Mouse (Mus musculus): ENCODE measurements around the gene Apex2. TPM values are rescaled to one million over a fixed set of nuclear protein-coding genes. Genes with fewer than 3 reads are reported as not detected.

Gene Apex2
- polyA plus RNA-seq (2015; fragmentation: Nextera tagmentation; extraction: Ambion mirVana) = 12.2 and 13.9 TPM in 2 replicates

GRCm38 (mm10) chrX:150589696-150590095, at the start of gene Apex2:
Gene Apex2, minus strand, starts transcription at chrX:150589868.

DNA sequence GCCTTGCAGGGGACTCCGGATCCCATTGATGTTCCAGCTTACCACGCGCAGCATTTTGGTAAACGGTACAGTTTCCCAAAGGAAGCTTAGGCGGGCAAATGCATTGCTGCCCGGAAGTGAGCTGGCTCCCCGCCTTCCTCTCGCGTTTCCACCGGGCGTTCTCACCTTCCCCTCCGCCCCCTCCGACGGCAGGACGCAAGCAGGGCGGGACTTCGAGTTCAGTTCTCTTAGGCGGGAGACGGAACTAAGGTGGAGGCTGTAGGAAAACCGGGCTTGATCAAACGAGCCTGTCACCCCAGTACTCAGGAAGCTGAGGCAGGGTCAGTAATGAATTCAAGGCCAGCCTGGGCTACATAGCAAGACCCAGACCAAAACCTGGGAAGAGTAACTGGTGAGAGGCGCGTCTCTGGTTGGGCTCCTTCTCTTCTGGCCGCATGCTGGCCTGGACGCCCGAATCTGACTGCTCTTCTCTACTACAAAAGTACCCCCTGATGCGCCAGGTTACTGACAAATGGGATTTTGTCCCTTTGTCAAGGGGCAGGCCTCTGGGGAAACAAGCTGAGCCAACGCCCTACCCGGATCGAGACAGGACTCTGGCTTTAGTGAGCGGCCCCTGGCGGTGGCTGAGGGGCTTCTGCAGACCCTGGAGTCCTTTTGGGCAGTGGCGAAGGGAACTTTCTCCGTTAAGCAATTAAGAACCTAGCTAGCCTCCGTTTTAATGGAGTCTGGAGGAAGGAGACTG, 1.5 kb downstream of the Apex2 start, which contains the start of gene Pfkfb1:
TSS of gene Pfkfb1 (plus strand) at position 207 of the 742 bp plus-strand sequence.

GRCm38 (mm10) chrX:150547239-150547638, 42.4 kb downstream of the Apex2 start, which contains the start of gene Alas2:
Gene Alas2, plus strand, starts transcription at chrX:150547375.

Small RNA genes lying within 50 kb of the gene (microRNA-seq; reads per million reads assigned to microRNA genes)
- not detected for gene Mir3620

Other genes starting within 250 kb of the Apex2 start
- gene Tmem29, start 130.7 kb downstream of the Apex2 start, polyA plus RNA-seq (2015; fragmentation: Nextera tagmentation; extraction: Ambion mirVana) = 76.7 and 76.9 TPM in 2 replicates
- 9.7 and 11.5 TPM in 2 replicates for gene Alas2, start 42.5 kb downstream of the Apex2 start, polyA plus RNA-seq (2015; fragmentation: Nextera tagmentation; extraction: Ambion mirVana)
- 2.6 and 3.3 TPM in 2 replicates for gene Pfkfb1, start 1.6 kb downstream of the Apex2 start, polyA plus RNA-seq (2015; fragmentation: Nextera tagmentation; extraction: Ambion mirVana)
- gene Tro, start 67.7 kb upstream of the Apex2 start, polyA plus RNA-seq (2015; fragmentation: Nextera tagmentation; extraction: Ambion mirVana) = 72.6 and 78.9 TPM in 2 replicates
- gene Maged2, start 224.5 kb upstream of the Apex2 start, polyA plus RNA-seq (2015; fragmentation: Nextera tagmentation; extraction: Ambion mirVana) = 602 and 640 TPM in 2 replicates

Data from neural tube, postnatal 0 days (tissue).